Mouse (Mus musculus): ENCODE measurements around the gene Dnaja3. TPM values are rescaled to one million over a fixed set of nuclear protein-coding genes. Genes with fewer than 3 reads are reported as not detected.

Gene Dnaja3
- polyA plus RNA-seq, 1 experiment from 2014 or later: 49.1 TPM

DNA sequence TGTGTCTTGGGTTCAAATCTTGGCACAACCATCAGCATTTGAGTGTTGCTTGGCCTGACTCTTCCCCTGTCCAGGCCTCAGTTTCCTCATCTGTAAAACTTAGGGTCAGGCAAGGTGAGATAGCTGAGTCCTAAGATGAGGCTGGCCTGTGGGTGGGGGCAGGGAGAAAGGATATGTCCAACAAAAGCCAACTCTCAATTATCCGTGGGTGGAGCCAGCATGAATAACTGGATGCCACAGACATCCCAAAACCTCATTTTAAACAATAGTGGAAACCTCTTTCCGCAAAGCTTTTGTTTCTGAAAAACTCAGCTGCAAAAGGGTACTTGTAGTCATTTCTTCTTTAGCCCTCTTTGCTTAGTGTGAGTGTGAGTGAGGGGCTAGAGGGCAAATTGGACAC is 43.0 kb upstream of the Dnaja3 start:
- no peak overlapping the region for H3K9ac ChIP-seq (ENCODE audit: low read depth, low read length)
- DNase-seq (ENCODE audit: low spot score) (no peak), ATAC-seq (ENCODE audit: low FRiP score) (no peak)
- no peaks in the 10 kb centered on the region for H3K36me3 ChIP-seq (ENCODE audit: control insufficient read depth, insufficient read depth, low read length)
- H3K27me3 ChIP-seq (ENCODE audit: control insufficient read depth, insufficient read depth, low read length): no peaks in the 10 kb centered on the region
- H3K9me3 ChIP-seq (ENCODE audit: control insufficient read depth, low read length): no peaks in the 10 kb centered on the region
- peak overlapping the region; percentile 89 for H3K4me3 ChIP-seq (ENCODE audit: low read depth, low read length)
- H3K4me2 ChIP-seq (replicated peaks; ENCODE audit: low read depth, low read length): peak overlapping the region; percentile 96
- peak overlapping the region; percentile 98 for H3K27ac ChIP-seq (ENCODE audit: low read depth, low read length)
- H3K4me1 ChIP-seq (replicated peaks; ENCODE audit: control insufficient read depth, insufficient read depth, low read length): peaks cover 46% of the 10 kb centered on the region
- WGBS: 32% methylated on average over 2 of the region's 2 CpGs

DNA sequence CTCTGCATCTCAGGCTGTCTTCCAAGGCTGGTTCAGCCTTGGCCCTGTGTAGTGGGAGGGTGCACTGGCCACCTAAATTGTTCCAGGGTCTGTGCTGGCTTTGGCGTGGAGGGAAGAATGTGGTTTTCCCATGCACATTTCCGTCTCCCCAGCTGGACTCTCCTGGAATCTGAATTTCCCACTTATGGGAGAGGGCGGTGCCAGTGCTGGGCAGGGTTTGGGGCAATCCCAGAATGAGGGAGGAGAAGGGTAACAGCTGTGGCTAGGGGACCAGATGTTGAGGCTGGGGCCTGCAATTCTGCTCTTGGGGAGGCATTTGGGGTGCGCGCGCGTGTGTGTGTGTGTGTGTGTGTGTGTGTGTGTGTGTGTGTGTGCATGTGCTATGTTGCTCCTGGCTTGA is 42.5 kb upstream of the Dnaja3 start:
- no peak for DNase-seq (ENCODE audit: low spot score)

GRCm38 (mm10) chr16:4598041-4598440 is 41.7 kb upstream of the Dnaja3 start:
- Histone ChIP-seq H3K9me3 (ENCODE audit: control insufficient read depth, low read length) (no peaks in the 10 kb centered on the region), H3K27ac (ENCODE audit: low read depth, low read length) (peak overlapping the region; percentile 60), H3K4me1 (replicated peaks; ENCODE audit: control insufficient read depth, insufficient read depth, low read length) (peaks cover 54% of the 10 kb centered on the region), H3K36me3 (ENCODE audit: control insufficient read depth, insufficient read depth, low read length) (no peaks in the 10 kb centered on the region), H3K4me2 (replicated peaks; ENCODE audit: low read depth, low read length) (peak overlapping the region; percentile 28), H3K9ac (ENCODE audit: low read depth, low read length) (peak overlapping the region; percentile 34; the same call in 1 of the 2 replicates), H3K4me3 (ENCODE audit: low read depth, low read length) (peak overlapping the region; percentile 2; the same call in 1 of the 2 replicates), H3K27me3 (ENCODE audit: control insufficient read depth, insufficient read depth, low read length) (no peaks in the 10 kb centered on the region)
- 64% methylated on average over 5 of the region's 5 CpGs for WGBS
- no peak for ATAC-seq (ENCODE audit: low FRiP score)
- DNase-seq (ENCODE audit: low spot score): no peak

More for the DNA sequence above, 42.5 kb upstream of the Dnaja3 start:
- H3K36me3 ChIP-seq (ENCODE audit: control insufficient read depth, insufficient read depth, low read length): no peaks in the 10 kb centered on the region
- peaks cover 50% of the 10 kb centered on the region for H3K4me1 ChIP-seq (replicated peaks; ENCODE audit: control insufficient read depth, insufficient read depth, low read length)
- H3K27me3 ChIP-seq (ENCODE audit: control insufficient read depth, insufficient read depth, low read length): no peaks in the 10 kb centered on the region
- ATAC-seq (ENCODE audit: low FRiP score): no peak
- peak overlapping the region; percentile 96 for H3K4me2 ChIP-seq (replicated peaks; ENCODE audit: low read depth, low read length)
- no peaks in the 10 kb centered on the region for H3K9me3 ChIP-seq (ENCODE audit: control insufficient read depth, low read length)
- peak overlapping the region; percentile 89; the same call in 1 of the 2 replicates for H3K4me3 ChIP-seq (ENCODE audit: low read depth, low read length)
- H3K9ac ChIP-seq (ENCODE audit: low read depth, low read length): no peak overlapping the region
- WGBS: 60% methylated on average over 7 of the region's 7 CpGs
- peak overlapping the region; percentile 98; the same call in 1 of the 2 replicates for H3K27ac ChIP-seq (ENCODE audit: low read depth, low read length)

- H3K9ac ChIP-seq (ENCODE audit: low read depth, low read length): 0 out of 2 replicates have a peak overlapping the region, but pooled peaks have one; percentile 27
- no peak overlapping the region for H3K4me3 ChIP-seq (ENCODE audit: low read depth, low read length)
- H3K4me2 ChIP-seq (replicated peaks; ENCODE audit: low read depth, low read length): peak overlapping the region; percentile 12; the same call in 1 of the 2 replicates
- H3K4me1 ChIP-seq (replicated peaks; ENCODE audit: control insufficient read depth, insufficient read depth, low read length): peaks cover 51% of the 10 kb centered on the region
- ATAC-seq (ENCODE audit: low FRiP score) (no peak), DNase-seq (ENCODE audit: low spot score) (peak; percentile 57)
- H3K27ac ChIP-seq (ENCODE audit: low read depth, low read length): peak overlapping the region; percentile 60
- H3K27me3 ChIP-seq (ENCODE audit: control insufficient read depth, insufficient read depth, low read length): no peaks in the 10 kb centered on the region
- no peaks in the 10 kb centered on the region for H3K36me3 ChIP-seq (ENCODE audit: control insufficient read depth, insufficient read depth, low read length)
- H3K9me3 ChIP-seq (ENCODE audit: control insufficient read depth, low read length): no peaks in the 10 kb centered on the region
- 23% methylated on average over 6 of the region's 6 CpGs for WGBS
Measured at GRCm38 (mm10) chr16:4598891-4599543, 40.8 kb upstream of the Dnaja3 start.

GRCm38 (mm10) chr16:4599616-4600015 is 40.2 kb upstream of the Dnaja3 start:
- no peak for DNase-seq (ENCODE audit: low spot score)
- no peak overlapping the region for H3K4me2 ChIP-seq (replicated peaks; ENCODE audit: low read depth, low read length)
- no peak for ATAC-seq (ENCODE audit: low FRiP score)
- H3K27ac ChIP-seq (ENCODE audit: low read depth, low read length): peak overlapping the region; percentile 60; the same call in 1 of the 2 replicates
- H3K36me3 ChIP-seq (ENCODE audit: control insufficient read depth, insufficient read depth, low read length): no peaks in the 10 kb centered on the region
- no peaks in the 10 kb centered on the region for H3K27me3 ChIP-seq (ENCODE audit: control insufficient read depth, insufficient read depth, low read length)
- no peaks in the 10 kb centered on the region for H3K9me3 ChIP-seq (ENCODE audit: control insufficient read depth, low read length)
- H3K4me3 ChIP-seq (ENCODE audit: low read depth, low read length): no peak overlapping the region
- WGBS: 85% methylated on average over 3 of the region's 3 CpGs
- H3K4me1 ChIP-seq (replicated peaks; ENCODE audit: control insufficient read depth, insufficient read depth, low read length): peaks cover 57% of the 10 kb centered on the region
- no peak overlapping the region for H3K9ac ChIP-seq (ENCODE audit: low read depth, low read length)

DNA sequence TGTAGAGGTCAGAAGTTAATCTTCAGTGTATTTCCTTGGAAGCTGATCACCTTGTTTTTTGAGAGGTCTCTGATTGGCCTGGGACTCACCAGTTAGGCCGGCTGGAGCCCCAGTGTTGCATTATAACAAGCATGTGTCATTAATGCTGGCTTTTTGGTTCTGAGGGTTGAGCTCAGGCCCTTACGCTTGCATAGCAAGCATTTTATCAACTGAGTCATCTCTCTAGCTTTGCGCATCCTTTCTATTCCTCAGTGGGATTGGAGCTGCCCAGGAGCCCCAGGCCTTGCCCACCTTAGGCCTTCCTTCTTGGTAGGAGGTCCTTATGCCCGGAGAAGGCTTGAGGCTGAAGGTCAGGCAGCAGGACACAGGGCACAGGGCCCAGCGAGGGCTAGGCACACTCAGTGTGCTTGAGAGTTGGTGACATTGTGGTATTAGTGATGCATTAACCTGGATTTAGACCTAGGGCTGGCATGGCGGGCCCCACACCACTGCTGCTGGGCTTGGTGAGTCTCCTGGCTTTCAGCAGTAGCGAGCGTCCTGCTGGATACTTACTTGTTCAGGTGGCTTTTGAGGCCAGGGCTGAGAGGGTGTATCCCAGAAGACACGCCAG is 39.0 kb upstream of the Dnaja3 start:
- H3K36me3 ChIP-seq (ENCODE audit: control insufficient read depth, insufficient read depth, low read length): no peaks in the 10 kb centered on the region
- no peaks in the 10 kb centered on the region for H3K9me3 ChIP-seq (ENCODE audit: control insufficient read depth, low read length)
- DNase-seq (ENCODE audit: low spot score) (no peak), ATAC-seq (ENCODE audit: low FRiP score) (no peak)
- 83% methylated on average over 9 of the region's 9 CpGs for WGBS
- H3K27ac ChIP-seq (ENCODE audit: low read depth, low read length): no peak overlapping the region
- no peak overlapping the region for H3K4me3 ChIP-seq (ENCODE audit: low read depth, low read length)
- no peaks in the 10 kb centered on the region for H3K27me3 ChIP-seq (ENCODE audit: control insufficient read depth, insufficient read depth, low read length)
- peaks cover 61% of the 10 kb centered on the region for H3K4me1 ChIP-seq (replicated peaks; ENCODE audit: control insufficient read depth, insufficient read depth, low read length)
- H3K9ac ChIP-seq (ENCODE audit: low read depth, low read length): no peak overlapping the region
- no peak overlapping the region for H3K4me2 ChIP-seq (replicated peaks; ENCODE audit: low read depth, low read length)

DNA sequence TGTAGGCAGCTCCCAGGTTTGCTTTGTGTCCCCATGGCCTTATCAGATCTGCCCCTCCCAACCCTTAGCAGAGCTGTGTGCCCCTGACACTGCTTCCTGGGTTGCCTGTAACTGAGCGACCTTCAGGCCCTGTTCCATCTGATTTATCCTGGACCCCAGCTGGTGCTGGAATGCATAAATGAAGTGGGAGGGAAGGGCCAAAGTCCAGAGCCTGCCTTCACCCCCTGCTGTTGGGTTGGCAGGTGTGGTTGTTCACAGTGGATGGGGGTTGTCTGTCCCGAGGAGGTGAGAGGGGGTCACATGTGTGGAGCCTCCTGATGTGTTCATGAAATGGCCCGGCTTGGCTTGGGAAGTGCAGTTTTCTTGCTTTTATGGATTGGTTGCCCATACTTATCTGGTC is 37.6 kb upstream of the Dnaja3 start:
- H3K9ac ChIP-seq (ENCODE audit: low read depth, low read length): no peak overlapping the region
- H3K27ac ChIP-seq (ENCODE audit: low read depth, low read length): peak overlapping the region; percentile 56
- WGBS: 14% methylated on average over 3 of the region's 3 CpGs
- no peaks in the 10 kb centered on the region for H3K36me3 ChIP-seq (ENCODE audit: control insufficient read depth, insufficient read depth, low read length)
- DNase-seq (ENCODE audit: low spot score) (no peak), ATAC-seq (ENCODE audit: low FRiP score) (no peak)
- no peak overlapping the region for H3K4me3 ChIP-seq (ENCODE audit: low read depth, low read length)
- no peaks in the 10 kb centered on the region for H3K27me3 ChIP-seq (ENCODE audit: control insufficient read depth, insufficient read depth, low read length)
- peaks cover 56% of the 10 kb centered on the region for H3K4me1 ChIP-seq (replicated peaks; ENCODE audit: control insufficient read depth, insufficient read depth, low read length)
- no peaks in the 10 kb centered on the region for H3K9me3 ChIP-seq (ENCODE audit: control insufficient read depth, low read length)
- no peak overlapping the region for H3K4me2 ChIP-seq (replicated peaks; ENCODE audit: low read depth, low read length)

GRCm38 (mm10) chr16:4602766-4603452 is 36.9 kb upstream of the Dnaja3 start:
- DNase-seq (ENCODE audit: low spot score) (no peak), ATAC-seq (ENCODE audit: low FRiP score) (no peak)
- Histone ChIP-seq H3K4me3 (ENCODE audit: low read depth, low read length) (no peak overlapping the region), H3K27me3 (ENCODE audit: control insufficient read depth, insufficient read depth, low read length) (no peaks in the 10 kb centered on the region), H3K9ac (ENCODE audit: low read depth, low read length) (no peak overlapping the region), H3K9me3 (ENCODE audit: control insufficient read depth, low read length) (no peaks in the 10 kb centered on the region), H3K4me1 (replicated peaks; ENCODE audit: control insufficient read depth, insufficient read depth, low read length) (peaks cover 55% of the 10 kb centered on the region), H3K36me3 (ENCODE audit: control insufficient read depth, insufficient read depth, low read length) (no peaks in the 10 kb centered on the region), H3K27ac (ENCODE audit: low read depth, low read length) (peak overlapping the region; percentile 56; the same call in 1 of the 2 replicates), H3K4me2 (replicated peaks; ENCODE audit: low read depth, low read length) (no peak overlapping the region)
- 41% methylated on average over 7 of the region's 7 CpGs for WGBS

All from hindbrain, embryonic 11.5 days (tissue).